Mouse (Mus musculus) fibroblast of lung, adult 2 months (primary cell): ENCODE measurements around the gene C1s2.
"Not testable (repeated sequence)": the region's sequence is repeated elsewhere in the genome, so short reads cannot be mapped to it uniquely, and the experiment has no call there.

Source experiments
- DNase-seq: peaks from one replicate; pipeline ENCODE4 v3.0.0-alpha.2; 2011; ENCODE audit warnings: low read depth

C1s2 gene

GRCm38 (mm10) chr6:124636858-124637460 lies 1.1 kb upstream of the C1s2 start:
- DNase-seq, result not testable (repeated sequence)

GRCm38 (mm10) chr6:124630763-124631162 lies 5.1 kb downstream of the C1s2 start:
- DNase-seq, result no peak

GRCm38 (mm10) chr6:124626184-124626583 lies 9.7 kb downstream of the C1s2 start:
- DNase-seq, result not testable (repeated sequence)

DNA sequence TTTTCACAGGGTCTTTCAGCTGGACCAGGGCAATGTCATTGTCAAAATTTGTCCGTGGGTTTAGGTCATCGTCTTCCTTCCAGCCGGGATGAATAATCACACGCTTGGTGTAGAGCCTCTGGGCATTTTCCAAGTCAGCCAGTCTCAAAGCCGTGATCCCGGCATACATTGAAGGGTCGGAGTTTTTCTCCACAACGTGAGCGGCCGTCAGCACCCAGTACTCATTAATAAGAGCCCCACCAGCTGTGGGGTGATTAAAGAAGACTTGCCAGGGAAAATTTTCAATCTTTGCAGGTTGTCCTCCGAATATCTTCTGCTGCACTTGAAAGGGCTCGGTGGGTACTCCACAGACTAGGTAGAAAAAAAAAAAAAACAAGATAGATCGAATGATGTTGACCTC lies 10.3 kb downstream of the C1s2 start:
- DNase-seq, result no peak

- DNase-seq, result no peak
These were observed 33.9 kb downstream of the C1s2 start for GRCm38 (mm10) chr6:124602031-124602430.

GRCm38 (mm10) chr6:124593121-124593520 lies 42.8 kb downstream of the C1s2 start:
- no peak for DNase-seq

DNA sequence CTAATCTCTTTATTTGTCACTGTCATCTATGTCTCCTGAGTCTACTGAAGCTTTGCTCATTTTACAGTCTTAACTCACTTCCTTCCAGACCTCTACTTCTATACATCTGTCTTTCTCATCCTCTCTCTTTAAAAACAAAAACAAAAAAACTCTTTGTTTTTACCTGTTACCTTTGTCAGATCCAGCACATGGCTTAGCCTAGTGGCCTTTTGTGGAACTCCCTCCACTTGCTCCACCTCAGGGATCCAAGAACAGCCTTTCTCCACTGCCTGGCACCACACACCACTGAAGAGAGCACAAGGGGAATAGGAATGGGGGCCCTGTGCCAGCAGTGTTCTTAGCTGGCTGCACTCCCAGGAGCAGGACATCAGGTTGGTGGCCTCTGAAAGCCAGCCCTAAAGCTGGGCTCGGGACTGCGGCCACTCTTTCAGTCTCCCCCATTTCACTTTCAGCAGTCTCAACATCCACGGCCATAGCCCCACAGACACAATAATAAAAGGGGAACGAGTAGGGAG lies 43.6 kb downstream of the C1s2 start:
- DNase-seq, result no peak

DNA sequence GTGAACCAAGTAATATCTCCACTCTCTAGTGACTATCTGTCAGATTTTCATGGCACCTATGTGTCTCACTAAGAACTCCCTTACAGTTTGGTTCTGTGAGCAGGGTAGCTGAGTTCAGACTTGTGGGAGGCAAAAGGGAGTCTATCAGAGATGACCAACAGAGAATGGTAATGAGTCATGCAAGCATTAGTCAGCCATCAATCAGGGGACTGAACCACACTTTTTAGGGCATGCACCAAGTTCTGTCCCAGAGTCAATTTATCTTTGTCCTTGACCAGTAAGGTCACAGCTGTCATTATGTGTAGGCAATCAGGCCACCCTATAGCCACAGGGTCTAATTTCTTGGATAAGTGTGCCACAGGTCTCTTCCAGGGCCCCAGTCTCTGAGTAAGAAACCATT lies 47.1 kb downstream of the C1s2 start:
- peak; percentile 9 for DNase-seq

DNA sequence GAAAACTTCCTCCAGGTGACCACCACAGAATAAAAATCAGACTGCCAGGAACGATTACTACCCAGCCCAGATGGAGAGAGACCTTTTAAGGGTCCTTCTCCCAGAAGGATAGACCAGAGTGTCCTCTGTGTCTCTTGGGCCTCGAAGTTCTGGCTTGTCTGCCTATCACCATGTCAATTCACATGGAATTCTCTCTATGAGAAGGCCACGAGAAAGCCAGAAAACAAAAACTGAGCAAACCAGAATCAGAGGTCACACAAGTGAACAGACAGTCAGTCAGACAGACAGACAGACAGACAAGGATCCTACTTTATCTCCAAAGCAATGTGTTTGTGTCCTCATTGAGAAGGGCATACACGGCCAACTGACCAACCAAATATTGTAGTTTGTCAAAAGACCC lies 49.6 kb downstream of the C1s2 start:
- DNase-seq, result no peak

GRCm38 (mm10) chr6:124585761-124586160 lies 50.1 kb downstream of the C1s2 start:
- no peak for DNase-seq

GRCm38 (mm10) chr6:124584935-124585334 lies 51.0 kb downstream of the C1s2 start:
- DNase-seq, result no peak

- DNase-seq, result no peak
These were observed 53.7 kb downstream of the C1s2 start for GRCm38 (mm10) chr6:124582231-124582630.

DNA sequence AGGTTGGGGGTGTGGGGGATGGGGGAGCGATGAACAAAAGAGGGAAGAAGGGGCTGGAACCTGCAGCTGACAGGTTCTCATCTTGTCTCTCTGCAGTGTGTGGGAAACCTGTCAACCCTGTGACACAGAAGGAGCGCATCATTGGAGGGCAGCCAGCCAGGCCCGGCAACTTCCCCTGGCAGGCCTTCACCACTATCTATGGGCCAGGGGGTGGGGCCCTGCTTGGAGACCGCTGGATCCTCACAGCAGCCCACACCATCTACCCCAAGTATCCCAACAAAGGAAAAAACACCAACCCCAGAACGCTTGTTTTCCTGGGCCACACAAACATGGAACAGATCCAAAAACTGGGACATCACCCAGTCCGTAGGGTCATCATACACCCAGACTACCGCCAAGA lies 55.7 kb downstream of the C1s2 start:
- not testable (repeated sequence) for DNase-seq

DNA sequence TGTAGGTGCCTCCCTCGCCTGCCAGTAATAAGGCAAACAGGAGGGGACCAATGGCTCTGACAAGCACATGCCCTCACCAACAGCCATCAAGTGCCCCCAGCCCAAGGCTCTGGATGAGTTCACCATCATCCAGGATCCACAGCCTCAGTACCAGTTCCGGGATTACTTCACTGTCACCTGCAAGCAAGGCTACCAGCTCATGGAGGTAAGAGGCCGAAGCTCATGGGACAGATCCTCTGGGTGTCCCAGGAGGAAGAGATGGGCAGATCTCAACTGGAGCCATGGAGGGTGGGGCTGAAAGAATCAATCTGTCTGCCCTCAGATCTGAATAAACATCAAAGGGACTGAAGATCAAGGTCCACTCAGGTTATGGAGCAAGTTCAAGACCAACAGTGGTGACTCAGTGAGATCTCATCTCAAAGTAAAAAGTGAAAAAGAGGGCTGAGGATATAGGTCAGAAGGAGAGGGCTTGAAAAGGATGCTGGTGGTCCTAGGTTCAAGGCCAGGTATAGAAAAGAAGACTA lies 60.7 kb downstream of the C1s2 start:
- not testable (repeated sequence) for DNase-seq
